Mouse (Mus musculus): Measurements from ENCODE around the gene Atp2a1. TPM values are rescaled to one million over a fixed set of nuclear protein-coding genes. Genes with fewer than 3 reads are reported as not detected.

The Atp2a1 gene
- total and polyA plus RNA-seq, 3 experiments: 0.04 to 0.47 TPM; not detected in 1

DNA sequence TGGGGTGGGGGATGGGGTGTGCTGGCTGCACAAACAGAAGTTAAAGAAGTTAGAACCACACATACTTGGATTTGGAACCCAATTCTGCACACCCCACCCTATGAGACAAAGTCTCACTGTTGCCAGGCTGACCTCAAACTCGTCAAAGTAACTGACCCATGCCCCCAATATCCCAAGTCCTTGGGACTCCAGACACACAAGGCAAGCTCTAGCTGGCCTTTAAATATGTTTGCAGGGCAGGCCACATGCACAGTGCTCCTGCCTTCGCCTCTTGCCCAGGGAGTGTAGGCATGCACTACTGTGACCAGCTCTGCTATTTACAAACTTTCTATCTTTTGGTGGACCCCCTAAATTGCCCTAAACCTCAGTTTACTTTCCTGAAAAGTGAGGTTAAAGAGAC lies 7.7 kb downstream of the Atp2a1 start:
- Histone ChIP-seq H3K27ac (ENCODE audit: control insufficient read depth, low read depth, low read length) (no peak overlapping the region), H3K79me2 (ENCODE audit: control insufficient read depth, insufficient read depth, low read length, poor library complexity) (no peaks in the 10 kb centered on the region), H3K4me3 (ENCODE audit: control insufficient read depth in 1 of 2, insufficient read depth in 1 of 2, low read depth in 2 of 2, low read length in 2 of 2) (no peak overlapping the region), H3K27me3 (ENCODE audit: control insufficient read depth in 1 of 2, insufficient read depth in 2 of 2, low read length in 2 of 2) (no peaks in the 10 kb centered on the region), H3K36me3 (ENCODE audit: control insufficient read depth in 1 of 2, insufficient read depth in 2 of 2, low read length in 2 of 2) (peaks cover 0 to 14% of the 10 kb centered on the region in 2 experiments; a peak in 2 of 4 replicates), H3K9me3 (replicated peaks; ENCODE audit: insufficient read depth, low read length) (no peaks in the 10 kb centered on the region), H3K4me1 (ENCODE audit: control insufficient read depth in 1 of 2, insufficient read depth in 2 of 2, low read length in 2 of 2) (peaks cover 16 to 22% of the 10 kb centered on the region in 2 experiments), H3K9ac (ENCODE audit: control insufficient read depth, low read depth, low read length, poor library complexity, severe bottlenecking) (no peak overlapping the region)
- DNase-seq (ENCODE audit: low read depth, low spot score): no peak
- TF ChIP-seq MXI1 (IDR thresholded peaks at IDR 0.05; ENCODE audit: low read depth, low read length) (no peak), SIN3A (IDR thresholded peaks at IDR 0.05; ENCODE audit: low read length) (no peak), HCFC1 (IDR thresholded peaks at IDR 0.05; ENCODE audit: low read depth, low read length) (no peak), ZKSCAN1 (IDR thresholded peaks at IDR 0.05; ENCODE audit: low read depth, low read length) (no peak), POLR2AphosphoS2 (IDR thresholded peaks at IDR 0.05; ENCODE audit: low read length) (no peak), SMC3 (IDR thresholded peaks at IDR 0.05; ENCODE audit: low read depth, low read length) (no peak), ZNF384 (IDR thresholded peaks at IDR 0.05; ENCODE audit: low read depth, low read length) (no peak), ZMIZ1 (IDR thresholded peaks at IDR 0.05; ENCODE audit: low read depth, low read length) (no peak), CTCF (IDR thresholded peaks at IDR 0.05 in 2 of 3, conservative IDR thresholded peaks at IDR 0.05 in 1 of 3; ENCODE audit: control insufficient read depth in 1 of 3, insufficient read depth in 1 of 3, low read depth in 2 of 3, low read length in 3 of 3, poor library complexity in 1 of 3, severe bottlenecking in 1 of 3) (no peak), RAD21 (IDR thresholded peaks at IDR 0.05; ENCODE audit: low read depth, low read length) (no peak), JUND (IDR thresholded peaks at IDR 0.05; ENCODE audit: low read depth, low read length) (no peak), USF2 (IDR thresholded peaks at IDR 0.05; ENCODE audit: borderline replicate concordance in 1 of 2, insufficient read depth in 1 of 2, low read depth in 1 of 2, low read length in 2 of 2) (no peak), UBTF (IDR thresholded peaks at IDR 0.05; ENCODE audit: borderline replicate concordance, insufficient read depth, low read depth, low read length) (no peak), USF1 (IDR thresholded peaks at IDR 0.05; ENCODE audit: low read depth, low read length) (no peak), CHD1 (IDR thresholded peaks at IDR 0.05; ENCODE audit: low read depth, low read length) (no peak), MAX (IDR thresholded peaks at IDR 0.05; ENCODE audit: low read length) (no peak), RCOR1 (IDR thresholded peaks at IDR 0.05; ENCODE audit: low read depth, low read length) (no peak), TBP (IDR thresholded peaks at IDR 0.05; ENCODE audit: low read depth, low read length) (no peak), MEF2A (IDR thresholded peaks at IDR 0.05; ENCODE audit: extremely low read depth, insufficient replicate concordance, low read depth, low read length, poor library complexity, severe bottlenecking) (no peak), TCF12 (IDR thresholded peaks at IDR 0.05; ENCODE audit: low read depth, low read length) (no peak)

DNA sequence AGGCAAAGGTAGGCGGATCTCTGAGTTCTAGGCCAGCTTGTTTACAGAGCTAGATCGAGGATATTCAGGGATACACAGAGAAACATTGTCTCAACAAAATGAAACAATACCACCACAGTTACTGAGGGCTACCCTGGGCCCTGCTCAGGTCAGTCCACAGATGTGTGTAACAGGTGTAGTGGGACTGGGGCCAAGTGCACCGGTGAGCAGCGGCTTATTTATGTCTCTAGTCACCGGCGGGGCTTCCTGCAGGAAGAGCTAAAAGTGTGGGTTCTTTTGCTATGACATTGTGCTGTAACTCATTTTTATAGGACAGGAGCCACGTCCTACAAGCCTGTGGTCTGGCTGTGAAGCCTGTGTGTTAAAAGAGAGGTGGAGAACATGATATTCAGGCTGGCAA lies 9.0 kb downstream of the Atp2a1 start:
- H3K9ac ChIP-seq (ENCODE audit: control insufficient read depth, low read depth, low read length, poor library complexity, severe bottlenecking): no peak overlapping the region
- TF ChIP-seq MXI1 (IDR thresholded peaks at IDR 0.05; ENCODE audit: low read depth, low read length) (no peak), KAT2A (conservative IDR thresholded peaks at IDR 0.05; ENCODE audit: low read depth, low read length) (no peak), RAD21 (IDR thresholded peaks at IDR 0.05; ENCODE audit: low read depth, low read length) (no peak), MAX (IDR thresholded peaks at IDR 0.05; ENCODE audit: low read length) (no peak), MAZ (IDR thresholded peaks at IDR 0.05; ENCODE audit: low read depth, low read length) (no peak), JUND (IDR thresholded peaks at IDR 0.05; ENCODE audit: low read depth, low read length) (no peak), ZMIZ1 (IDR thresholded peaks at IDR 0.05; ENCODE audit: low read depth, low read length) (no peak), RCOR1 (IDR thresholded peaks at IDR 0.05; ENCODE audit: low read depth, low read length) (no peak), HCFC1 (IDR thresholded peaks at IDR 0.05; ENCODE audit: low read depth, low read length) (no peak), BHLHE40 (IDR thresholded peaks at IDR 0.05; ENCODE audit: borderline replicate concordance, low read depth, low read length) (no peak), USF2 (IDR thresholded peaks at IDR 0.05; ENCODE audit: borderline replicate concordance in 1 of 2, insufficient read depth in 1 of 2, low read depth in 1 of 2, low read length in 2 of 2) (no peak), CHD2 (IDR thresholded peaks at IDR 0.05; ENCODE audit: low read length) (no peak), SMC3 (IDR thresholded peaks at IDR 0.05; ENCODE audit: low read depth, low read length) (no peak), TBP (IDR thresholded peaks at IDR 0.05; ENCODE audit: low read depth, low read length) (no peak), ZKSCAN1 (IDR thresholded peaks at IDR 0.05; ENCODE audit: low read depth, low read length) (no peak), TAL1 (IDR thresholded peaks at IDR 0.05; ENCODE audit: low read length) (no peak), ZNF384 (IDR thresholded peaks at IDR 0.05; ENCODE audit: low read depth, low read length) (no peak), TCF12 (IDR thresholded peaks at IDR 0.05; ENCODE audit: low read depth, low read length) (no peak)
- H3K4me3 ChIP-seq (ENCODE audit: control insufficient read depth in 1 of 2, insufficient read depth in 1 of 2, low read depth in 2 of 2, low read length in 2 of 2): no peak overlapping the region
- H3K36me3 ChIP-seq (ENCODE audit: control insufficient read depth in 1 of 2, insufficient read depth in 2 of 2, low read length in 2 of 2): peaks cover 0 to 14% of the 10 kb centered on the region in 2 experiments; a peak in 2 of 4 replicates
- no peak overlapping the region for H3K27ac ChIP-seq (ENCODE audit: control insufficient read depth, low read depth, low read length)
- DNase-seq (ENCODE audit: low read depth, low spot score): no peak
- H3K4me1 ChIP-seq (ENCODE audit: control insufficient read depth in 1 of 2, insufficient read depth in 2 of 2, low read length in 2 of 2): peaks cover 16 to 22% of the 10 kb centered on the region in 2 experiments
- H3K9me3 ChIP-seq (replicated peaks; ENCODE audit: insufficient read depth, low read length): no peaks in the 10 kb centered on the region
- H3K27me3 ChIP-seq (ENCODE audit: control insufficient read depth in 1 of 2, insufficient read depth in 2 of 2, low read length in 2 of 2): no peaks in the 10 kb centered on the region
- H3K79me2 ChIP-seq (ENCODE audit: control insufficient read depth, insufficient read depth, low read length, poor library complexity): no peaks in the 10 kb centered on the region
